Mouse (Mus musculus): ENCODE data around the gene Golga7b. TPM values are rescaled to one million over a fixed set of nuclear protein-coding genes. Genes with fewer than 3 reads are reported as not detected.

The Golga7b gene
- polyA plus RNA-seq, 1 experiment = not detected

- no peaks in the 10 kb centered on the region; the same call in 1 of the 2 replicates for H3K4me1 ChIP-seq (ENCODE audit: control insufficient read depth, insufficient read depth, insufficient read length)
- no peak overlapping the region for H3K27ac ChIP-seq (ENCODE audit: insufficient read depth, low read length)
- 22% methylated on average over 2 of the region's 2 CpGs for WGBS
- TF ChIP-seq CTCF (IDR thresholded peaks at IDR 0.05; ENCODE audit: extremely low read depth, insufficient read depth, insufficient read length, insufficient replicate concordance) (no peak), POLR2A (IDR thresholded peaks at IDR 0.05; ENCODE audit: low read depth, low read length) (no peak)
- H3K4me3 ChIP-seq (ENCODE audit: extremely low read depth, insufficient read depth, insufficient read length) = no peak overlapping the region
- no peaks in the 10 kb centered on the region for H3K27me3 ChIP-seq (ENCODE audit: control insufficient read depth, insufficient read depth, low read length)
- no peak for DNase-seq (ENCODE audit: low read depth in 1 of 2, low spot score in 2 of 2)
- H3K36me3 ChIP-seq (ENCODE audit: control insufficient read depth, insufficient read depth, low read length) = no peaks in the 10 kb centered on the region
Observed at GRCm38 (mm10) chr19:42311332-42311731, 64.0 kb downstream of the Golga7b start.

GRCm38 (mm10) chr19:42312191-42312590 is 64.8 kb downstream of the Golga7b start:
- H3K36me3 ChIP-seq (ENCODE audit: control insufficient read depth, insufficient read depth, low read length) = no peaks in the 10 kb centered on the region
- TF ChIP-seq CTCF (IDR thresholded peaks at IDR 0.05; ENCODE audit: extremely low read depth, insufficient read depth, insufficient read length, insufficient replicate concordance) (no peak), POLR2A (IDR thresholded peaks at IDR 0.05; ENCODE audit: low read depth, low read length) (no peak)
- 74% methylated on average over 3 of the region's 3 CpGs for WGBS
- H3K27me3 ChIP-seq (ENCODE audit: control insufficient read depth, insufficient read depth, low read length) = no peaks in the 10 kb centered on the region
- DNase-seq (ENCODE audit: low read depth in 1 of 2, low spot score in 2 of 2) = no peak
- H3K4me3 ChIP-seq (ENCODE audit: extremely low read depth, insufficient read depth, insufficient read length) = no peak overlapping the region
- H3K27ac ChIP-seq (ENCODE audit: insufficient read depth, low read length) = no peak overlapping the region
- H3K4me1 ChIP-seq (ENCODE audit: control insufficient read depth, insufficient read depth, insufficient read length) = no peaks in the 10 kb centered on the region

GRCm38 (mm10) chr19:42315070-42315679 is 67.8 kb downstream of the Golga7b start:
- Histone ChIP-seq H3K27ac (ENCODE audit: insufficient read depth, low read length) (no peak overlapping the region), H3K4me3 (ENCODE audit: extremely low read depth, insufficient read depth, insufficient read length) (no peak overlapping the region), H3K27me3 (ENCODE audit: control insufficient read depth, insufficient read depth, low read length) (no peaks in the 10 kb centered on the region), H3K36me3 (ENCODE audit: control insufficient read depth, insufficient read depth, low read length) (no peaks in the 10 kb centered on the region), H3K4me1 (ENCODE audit: control insufficient read depth, insufficient read depth, insufficient read length) (no peaks in the 10 kb centered on the region)
- TF ChIP-seq POLR2A (IDR thresholded peaks at IDR 0.05; ENCODE audit: low read depth, low read length) = no peak
- TF ChIP-seq CTCF (IDR thresholded peaks at IDR 0.05; ENCODE audit: extremely low read depth, insufficient read depth, insufficient read length, insufficient replicate concordance) = no peak
- no peak for DNase-seq (ENCODE audit: low read depth in 1 of 2, low spot score in 2 of 2)
- WGBS = 83% methylated on average over 6 of the region's 6 CpGs

GRCm38 (mm10) chr19:42315914-42316313 is 68.5 kb downstream of the Golga7b start:
- 6% methylated on average over 1 of the region's 1 CpGs for WGBS
- DNase-seq (ENCODE audit: low read depth in 1 of 2, low spot score in 2 of 2) = peak in 1 of 2 experiments; percentile 22
- H3K4me1 ChIP-seq (ENCODE audit: control insufficient read depth, insufficient read depth, insufficient read length) = no peaks in the 10 kb centered on the region
- H3K27ac ChIP-seq (ENCODE audit: insufficient read depth, low read length) = no peak overlapping the region
- no peak overlapping the region for H3K4me3 ChIP-seq (ENCODE audit: extremely low read depth, insufficient read depth, insufficient read length)
- H3K27me3 ChIP-seq (ENCODE audit: control insufficient read depth, insufficient read depth, low read length) = no peaks in the 10 kb centered on the region
- no peaks in the 10 kb centered on the region for H3K36me3 ChIP-seq (ENCODE audit: control insufficient read depth, insufficient read depth, low read length)
- no peak for TF ChIP-seq POLR2A (IDR thresholded peaks at IDR 0.05; ENCODE audit: low read depth, low read length)
- peak; percentile 56; the same call in 1 of the 2 replicates for TF ChIP-seq CTCF (IDR thresholded peaks at IDR 0.05; ENCODE audit: extremely low read depth, insufficient read depth, insufficient read length, insufficient replicate concordance)

GRCm38 (mm10) chr19:42316525-42316924 is 69.2 kb downstream of the Golga7b start:
- Histone ChIP-seq H3K27ac (ENCODE audit: insufficient read depth, low read length) (no peak overlapping the region), H3K36me3 (ENCODE audit: control insufficient read depth, insufficient read depth, low read length) (no peaks in the 10 kb centered on the region), H3K27me3 (ENCODE audit: control insufficient read depth, insufficient read depth, low read length) (no peaks in the 10 kb centered on the region), H3K4me1 (ENCODE audit: control insufficient read depth, insufficient read depth, insufficient read length) (no peaks in the 10 kb centered on the region), H3K4me3 (ENCODE audit: extremely low read depth, insufficient read depth, insufficient read length) (no peak overlapping the region)
- WGBS = 88% methylated on average over 2 of the region's 2 CpGs
- DNase-seq (ENCODE audit: low read depth in 1 of 2, low spot score in 2 of 2) = no peak
- TF ChIP-seq POLR2A (IDR thresholded peaks at IDR 0.05; ENCODE audit: low read depth, low read length) = no peak
- TF ChIP-seq CTCF (IDR thresholded peaks at IDR 0.05; ENCODE audit: extremely low read depth, insufficient read depth, insufficient read length, insufficient replicate concordance) = no peak

- 71% methylated on average over 8 of the region's 8 CpGs for WGBS
Observed at GRCm38 (mm10) chr19:42316998-42317397, 69.6 kb downstream of the Golga7b start.

GRCm38 (mm10) chr19:42317648-42318425 is 70.5 kb downstream of the Golga7b start:
- TF ChIP-seq CTCF (IDR thresholded peaks at IDR 0.05; ENCODE audit: extremely low read depth, insufficient read depth, insufficient read length, insufficient replicate concordance) (no peak), POLR2A (IDR thresholded peaks at IDR 0.05; ENCODE audit: low read depth, low read length) (no peak)
- H3K27me3 ChIP-seq (ENCODE audit: control insufficient read depth, insufficient read depth, low read length) = no peaks in the 10 kb centered on the region
- H3K4me3 ChIP-seq (ENCODE audit: extremely low read depth, insufficient read depth, insufficient read length) = no peak overlapping the region
- WGBS = 65% methylated on average over 18 of the region's 18 CpGs
- H3K36me3 ChIP-seq (ENCODE audit: control insufficient read depth, insufficient read depth, low read length) = no peaks in the 10 kb centered on the region
- no peaks in the 10 kb centered on the region for H3K4me1 ChIP-seq (ENCODE audit: control insufficient read depth, insufficient read depth, insufficient read length)
- no peak overlapping the region for H3K27ac ChIP-seq (ENCODE audit: insufficient read depth, low read length)
- no peak for DNase-seq (ENCODE audit: low read depth in 1 of 2, low spot score in 2 of 2)

More at GRCm38 (mm10) chr19:42316998-42317397, 69.6 kb downstream of the Golga7b start:
- TF ChIP-seq POLR2A (IDR thresholded peaks at IDR 0.05; ENCODE audit: low read depth, low read length) (no peak), CTCF (IDR thresholded peaks at IDR 0.05; ENCODE audit: extremely low read depth, insufficient read depth, insufficient read length, insufficient replicate concordance) (no peak)
- no peak for DNase-seq (ENCODE audit: low read depth in 1 of 2, low spot score in 2 of 2)
- Histone ChIP-seq H3K4me3 (ENCODE audit: extremely low read depth, insufficient read depth, insufficient read length) (no peak overlapping the region), H3K36me3 (ENCODE audit: control insufficient read depth, insufficient read depth, low read length) (no peaks in the 10 kb centered on the region), H3K27ac (ENCODE audit: insufficient read depth, low read length) (no peak overlapping the region), H3K27me3 (ENCODE audit: control insufficient read depth, insufficient read depth, low read length) (no peaks in the 10 kb centered on the region), H3K4me1 (ENCODE audit: control insufficient read depth, insufficient read depth, insufficient read length) (no peaks in the 10 kb centered on the region)

Other genes with a start within 250 kb of the Golga7b start
- gene Ankrd2, start 211.6 kb upstream of the Golga7b start, polyA plus RNA-seq (2012; rRNA removed) = 6.3 and 6.8 TPM in 2 replicates
- gene Hoga1, start 202.0 kb upstream of the Golga7b start, polyA plus RNA-seq (2012; rRNA removed) = 1.6 and 2.0 TPM in 2 replicates
- gene 4933411K16Rik, start 195.3 kb upstream of the Golga7b start, polyA plus RNA-seq (2012; rRNA removed) = 0.08 and 0.11 TPM in 2 replicates
- gene Morn4, start 161.2 kb upstream of the Golga7b start, polyA plus RNA-seq (2012; rRNA removed) = 1.0 and 1.2 TPM in 2 replicates
- gene Pi4k2a, start 157.1 kb upstream of the Golga7b start, polyA plus RNA-seq (2012; rRNA removed) = 22.3 and 25.1 TPM in 2 replicates
- 13.4 and 18.2 TPM in 2 replicates for gene Avpi1, start 118.5 kb upstream of the Golga7b start, polyA plus RNA-seq (2012; rRNA removed)
- 52.6 and 76.5 TPM in 2 replicates for gene Marveld1, start 100.2 kb upstream of the Golga7b start, polyA plus RNA-seq (2012; rRNA removed)
- 49.4 and 49.5 TPM in 2 replicates for gene Zfyve27, start 83.6 kb upstream of the Golga7b start, polyA plus RNA-seq (2012; rRNA removed)
- 0.19 and 0.28 TPM in 2 replicates for gene Sfrp5, start 45.3 kb upstream of the Golga7b start, polyA plus RNA-seq (2012; rRNA removed)
- gene Crtac1, start 184.2 kb downstream of the Golga7b start, polyA plus RNA-seq (2012; rRNA removed) = not detected in 2 replicates